Mouse (Mus musculus) thymus, postnatal 36 days (tissue): ENCODE measurements around the gene Prps1l1.

Source experiments
- DNase-seq, 2 experiments: peaks; one replicate each; pipeline ENCODE4 v3.0.0; 2022; ENCODE audit warnings: mixed read lengths in 2 of 2

Gene Prps1l1

DNA sequence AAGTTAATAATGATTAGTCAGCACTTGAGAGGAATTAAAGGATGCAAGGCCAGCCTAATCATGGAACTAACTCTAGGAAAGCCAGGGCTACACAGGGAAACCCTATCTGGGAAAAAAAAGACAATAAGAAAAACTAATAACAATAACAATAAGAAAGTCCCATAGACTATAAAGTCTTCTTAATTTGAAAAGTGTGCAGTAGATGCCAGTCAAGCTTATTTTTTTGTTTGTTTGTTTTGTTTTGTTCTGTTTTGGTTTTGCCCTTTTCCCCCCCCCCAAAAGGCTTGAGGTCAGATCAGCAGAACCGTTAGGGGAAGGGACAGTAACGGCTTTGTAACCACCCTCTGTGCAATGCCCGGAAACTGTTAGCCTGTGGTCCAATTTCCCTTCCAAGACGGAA, at the start of gene Prps1l1:
Prps1l1 (plus strand) TSS at position 301 of the 400 bp plus-strand sequence.
- no peak for DNase-seq

DNA sequence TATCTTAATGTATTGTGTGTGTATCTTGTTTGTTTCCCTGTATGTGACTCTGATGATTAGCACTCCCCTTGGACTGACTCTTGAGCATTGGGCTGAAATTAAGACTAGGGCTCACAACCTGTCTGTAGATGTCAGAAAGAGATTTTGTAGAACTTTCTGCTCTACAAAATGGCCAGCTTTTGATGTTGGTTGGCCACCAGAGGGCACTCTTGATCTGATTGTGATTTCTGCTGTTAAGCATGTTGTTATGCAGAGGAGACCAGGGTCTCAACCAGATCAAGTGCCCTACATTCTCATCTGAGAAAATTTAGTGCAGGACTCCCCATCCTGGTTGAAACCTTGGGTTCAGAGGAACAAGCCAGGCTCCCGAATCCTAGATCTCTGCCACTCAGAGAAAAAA, 46.6 kb upstream of the Prps1l1 start:
- DNase-seq = peak; percentile 14 to 19

GRCm38 (mm10) chr12:34949066-34949706, 35.4 kb upstream of the Prps1l1 start:
- no peak for DNase-seq

DNA sequence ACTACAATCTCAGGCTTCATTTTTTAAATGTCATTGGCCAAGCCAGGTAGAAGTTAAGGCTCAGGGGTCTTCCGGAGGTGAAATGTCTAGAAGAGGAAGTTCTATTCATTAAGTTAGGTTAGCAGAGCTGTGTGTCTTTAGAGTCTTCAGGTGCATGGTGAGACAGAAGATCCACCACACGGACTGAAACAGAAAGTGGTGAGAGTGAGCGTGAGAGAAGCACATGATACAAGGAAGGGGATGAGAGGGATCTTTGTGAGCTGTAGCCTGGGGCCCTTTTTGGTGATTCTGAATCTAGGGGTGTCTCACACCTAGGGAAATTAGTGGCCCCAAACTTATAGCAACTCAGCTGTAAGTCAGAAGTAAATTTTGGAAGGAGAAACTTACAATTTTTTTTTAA, 8.6 kb upstream of the Prps1l1 start:
- DNase-seq = no peak

DNA sequence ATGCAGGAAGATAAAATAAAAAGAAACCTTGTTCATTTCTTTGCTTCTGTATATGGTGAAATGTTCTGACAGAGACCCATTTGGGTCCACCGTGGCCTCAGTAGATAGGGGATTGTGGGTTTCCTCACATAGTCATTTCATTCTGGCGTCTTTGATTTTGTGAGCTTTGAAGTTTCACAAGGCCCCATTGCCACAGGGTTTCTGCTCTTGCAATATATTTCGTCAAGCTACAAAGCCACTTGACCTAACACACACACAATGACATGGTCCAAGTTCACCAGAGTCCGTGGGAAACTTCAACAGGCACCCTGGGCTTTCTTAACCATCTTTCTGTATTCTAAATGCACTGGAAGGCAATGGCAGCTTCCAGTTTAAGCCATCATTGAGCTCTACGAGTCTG, 1.3 kb downstream of the Prps1l1 start:
- DNase-seq = no peak

DNA sequence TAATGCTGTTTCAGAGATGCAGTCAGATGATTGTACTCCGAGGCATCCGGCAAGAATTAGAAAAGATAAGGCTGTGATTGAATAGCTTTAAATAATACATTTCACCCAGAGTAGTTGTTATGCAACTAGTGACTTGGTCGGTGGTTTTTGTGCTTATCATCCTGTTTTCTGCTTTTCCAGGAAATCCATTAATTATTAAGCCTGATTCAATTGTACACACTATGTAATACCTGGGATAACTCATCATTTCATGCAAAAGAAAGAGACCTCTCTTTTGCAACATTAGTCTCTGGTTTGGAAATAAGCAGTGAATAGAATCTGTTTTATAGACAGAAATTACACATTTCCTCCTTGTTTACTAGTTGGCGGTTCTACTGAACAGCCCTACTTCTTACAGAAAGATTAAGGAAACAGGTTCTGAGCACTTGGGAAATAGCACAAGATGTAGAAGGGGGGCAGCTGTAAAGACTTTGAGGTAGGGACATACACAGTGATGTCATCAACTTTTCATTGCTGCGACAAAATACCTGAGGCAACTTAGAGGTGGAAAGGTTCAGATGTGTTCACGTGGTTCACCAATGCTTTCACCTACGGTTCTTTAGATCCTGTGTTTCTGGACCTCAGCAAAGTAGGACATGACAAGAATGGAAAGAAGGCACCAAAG, 5.1 kb downstream of the Prps1l1 start:
- DNase-seq = no peak

GRCm38 (mm10) chr12:34990387-34990786, 5.8 kb downstream of the Prps1l1 start:
- DNase-seq = no peak

DNA sequence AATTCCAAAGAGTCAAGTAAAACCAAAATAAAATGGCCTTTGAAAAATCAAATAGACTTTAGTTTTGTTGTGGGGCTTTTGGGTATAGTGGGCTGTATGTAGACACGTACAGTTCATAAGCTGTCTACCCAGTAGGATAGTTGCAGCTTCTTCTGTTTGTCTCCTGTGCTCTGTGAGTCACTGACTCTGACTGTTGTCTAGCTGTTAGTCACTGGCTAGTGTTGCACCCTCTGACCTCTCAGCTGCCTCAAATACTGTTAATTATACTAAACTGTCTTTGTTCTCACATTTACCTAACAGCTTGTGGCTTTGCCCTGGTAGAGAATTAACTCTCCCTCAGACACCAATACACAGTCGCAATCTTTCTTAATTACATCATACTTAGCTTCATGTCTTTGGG, 7.3 kb downstream of the Prps1l1 start:
- no peak for DNase-seq

GRCm38 (mm10) chr12:34997597-34998182, 13.1 kb downstream of the Prps1l1 start:
- DNase-seq = no peak

- no peak for DNase-seq
Measured at GRCm38 (mm10) chr12:34998778-34999467, 14.4 kb downstream of the Prps1l1 start.

GRCm38 (mm10) chr12:35000323-35000722, 15.8 kb downstream of the Prps1l1 start:
- no peak for DNase-seq

GRCm38 (mm10) chr12:35005748-35006147, 21.2 kb downstream of the Prps1l1 start:
- DNase-seq = no peak

- DNase-seq = no peak
Measured at GRCm38 (mm10) chr12:35007851-35008250, 23.3 kb downstream of the Prps1l1 start.

- DNase-seq = no peak
Measured at GRCm38 (mm10) chr12:35008340-35009137, 24.0 kb downstream of the Prps1l1 start.

DNA sequence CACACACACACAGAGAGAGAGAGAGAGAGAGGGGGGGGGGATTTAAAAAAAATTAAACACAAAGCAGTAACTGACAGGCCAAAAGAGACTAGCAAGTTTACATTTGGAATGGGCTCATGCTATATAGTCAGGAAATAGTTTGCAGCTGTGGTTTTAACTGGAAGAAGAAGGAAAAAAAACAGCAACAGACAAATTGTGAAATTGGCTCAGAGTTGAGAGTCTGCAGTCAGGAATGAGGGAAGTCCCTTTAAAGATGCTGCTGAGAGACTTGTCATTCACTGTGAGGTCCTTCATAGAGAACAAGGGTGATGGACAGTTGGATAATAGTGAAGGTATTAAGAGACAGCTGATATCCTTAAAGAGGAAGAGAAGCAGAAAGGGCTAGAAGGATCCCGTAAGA, 26.9 kb downstream of the Prps1l1 start:
- DNase-seq = no peak

- no peak for DNase-seq
Measured at GRCm38 (mm10) chr12:35013950-35014349, 29.4 kb downstream of the Prps1l1 start.

DNA sequence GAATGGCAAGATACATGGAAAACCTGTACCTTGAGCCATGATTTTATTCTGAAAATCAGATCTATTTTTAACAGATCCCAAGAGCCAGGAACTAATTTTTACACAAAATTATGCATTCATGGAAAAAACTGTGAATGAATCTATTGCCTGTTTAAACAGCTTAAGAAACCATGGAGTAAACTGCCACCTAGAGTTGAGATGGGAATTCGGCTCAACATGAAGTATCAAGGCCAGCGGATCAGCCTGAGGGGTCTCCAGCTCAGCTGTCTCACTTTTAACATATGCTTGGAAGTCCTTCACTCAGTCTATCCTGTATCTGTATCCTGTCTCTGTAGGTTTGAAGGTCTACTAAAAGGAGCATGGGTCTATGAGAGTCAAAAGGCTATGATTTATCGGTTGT, 31.5 kb downstream of the Prps1l1 start:
- DNase-seq = no peak

GRCm38 (mm10) chr12:35016481-35017250, 32.1 kb downstream of the Prps1l1 start:
- DNase-seq = no peak

DNA sequence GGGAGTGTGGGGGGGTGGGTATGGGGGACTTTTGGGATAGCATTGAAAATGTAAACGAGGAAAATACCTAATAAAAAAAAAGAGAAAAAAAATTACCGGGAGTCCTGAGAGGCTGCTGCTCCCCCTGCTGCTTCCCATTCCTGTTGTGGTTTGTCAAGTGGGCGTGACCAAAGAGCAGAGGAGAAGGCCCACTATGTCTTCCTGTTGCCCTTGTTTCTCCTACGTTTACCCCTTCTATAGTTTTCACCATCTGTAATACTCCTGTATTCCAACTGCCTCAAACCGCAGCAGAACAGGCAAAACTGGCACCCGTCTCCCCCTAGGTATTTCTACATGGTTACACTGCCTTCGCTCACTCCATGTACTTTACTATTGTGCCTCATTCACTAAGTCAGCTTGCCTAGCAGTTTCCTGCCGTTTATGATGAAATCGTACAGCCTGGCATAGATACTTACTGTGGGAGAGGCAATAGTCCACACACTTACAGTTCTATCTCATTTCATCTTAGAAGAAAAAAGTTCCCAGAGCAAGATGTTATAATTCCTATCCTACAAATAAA, 34.2 kb downstream of the Prps1l1 start:
- peak; percentile 12 to 13 for DNase-seq

DNA sequence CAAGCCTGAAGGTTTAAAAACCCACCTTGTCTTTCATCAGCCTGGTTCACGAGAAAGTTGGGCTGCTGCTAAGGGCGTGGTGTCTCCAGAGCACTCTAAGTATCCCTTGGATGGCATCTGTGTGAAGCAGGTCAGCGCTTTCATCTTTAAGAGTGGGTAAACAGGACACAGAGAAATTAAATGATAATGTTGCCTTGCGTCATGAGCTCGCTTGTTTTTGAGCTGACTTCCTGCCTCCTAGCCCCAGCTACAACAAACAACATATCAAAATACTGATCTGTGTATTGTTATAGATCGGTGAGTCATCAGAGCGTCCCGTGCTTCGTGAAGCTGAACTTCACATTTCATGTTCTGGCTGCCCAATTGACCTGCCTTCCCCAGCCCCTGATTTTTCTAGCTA, 36.7 kb downstream of the Prps1l1 start:
- no peak for DNase-seq

DNA sequence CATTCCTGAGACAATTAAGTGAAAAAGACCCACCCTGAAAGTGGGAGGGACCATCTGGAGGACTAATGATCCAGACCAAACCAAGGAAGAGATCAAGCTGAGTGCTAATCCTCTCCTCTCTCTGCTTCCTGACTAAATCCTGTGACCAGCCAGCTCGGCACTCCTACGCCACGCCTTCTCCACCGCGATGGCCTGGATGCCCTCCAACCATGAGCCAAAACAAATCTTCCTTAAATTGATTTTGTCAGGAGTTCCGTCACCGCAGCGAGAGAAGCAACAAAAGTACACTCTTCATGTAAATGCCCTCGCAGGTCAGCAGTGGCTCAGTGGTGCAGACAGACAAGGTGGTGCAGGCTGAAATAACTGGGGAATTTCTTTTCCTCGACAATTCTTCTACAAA, 37.5 kb downstream of the Prps1l1 start:
- no peak for DNase-seq
